ENCODE assay signal across 7 mouse cellular contexts in the genomic region with DNA sequence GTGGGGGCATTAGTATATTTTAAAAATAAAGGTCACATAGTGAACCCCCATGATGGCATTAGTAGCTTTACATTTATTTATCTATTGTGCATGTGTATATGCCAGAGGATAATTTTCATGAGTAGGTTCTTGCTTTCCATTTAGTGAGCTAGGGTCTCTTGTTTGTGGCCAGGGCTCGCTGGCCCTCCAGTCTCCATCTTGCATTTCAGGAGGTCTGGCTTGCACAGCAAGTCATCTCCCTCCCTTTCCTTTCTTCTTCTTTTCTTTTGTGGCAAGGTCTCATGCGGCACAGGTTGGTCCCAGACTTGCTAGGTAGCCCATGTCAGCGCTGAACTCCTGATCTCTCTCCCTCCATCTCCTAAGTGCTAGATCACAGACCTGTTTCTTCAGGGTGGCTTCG. TPM values are rescaled to one million over a fixed set of nuclear protein-coding genes. Genes with fewer than 3 reads are reported as not detected.
DNase-seq lines count a peak whose midpoint lies in the region; ATAC-seq lines count a peak whose summit lies in the region.

No protein-coding gene starts in this region.

- no peaks in the 10 kb centered on the region for H3K27me3 ChIP-seq in intestine, embryonic 15.5 days (replicated peaks)
- no peaks in the 10 kb centered on the region for H3K27me3 ChIP-seq in neural tube, embryonic 15.5 days (replicated peaks)

- peaks cover 7% of the 10 kb centered on the region; the same call in 1 of the 2 replicates for H3K4me1 ChIP-seq in intestine, embryonic 15.5 days (replicated peaks)
- peaks cover 13% of the 10 kb centered on the region for H3K4me1 ChIP-seq in neural tube, embryonic 15.5 days

- no peak overlapping the region; the same call in 1 of the 2 replicates for H3K9ac ChIP-seq in intestine, embryonic 15.5 days
- 0 out of 2 replicates have a peak overlapping the region, but pooled peaks have one; percentile 30 for H3K9ac ChIP-seq in neural tube, embryonic 15.5 days (replicated peaks)

- DNase-seq in retina, postnatal 1 day, result peak; percentile 10
- no peak for DNase-seq in retina, embryonic 14.5 days (ENCODE audit: low spot score)
- peak; percentile 28 for DNase-seq in embryo, embryonic 9.5 days (ENCODE audit: extremely low spot score)
- DNase-seq in layer of hippocampus, postnatal 14 days (ENCODE audit: low spot score in 2 of 2), result no peak

- H3K36me3 ChIP-seq in intestine, embryonic 15.5 days, result no peaks in the 10 kb centered on the region
- H3K36me3 ChIP-seq in neural tube, embryonic 15.5 days, result no peaks in the 10 kb centered on the region

- ATAC-seq in intestine, embryonic 15.5 days, result no peak
- ATAC-seq in neural tube, embryonic 15.5 days (ENCODE audit: low FRiP score), result no peak
- ATAC-seq in activated CD4-positive, CD25-positive, alpha-beta regulatory T cell, adult 4 months, result no peak

- peak overlapping the region; percentile 98; the same call in 1 of the 2 replicates for H3K4me3 ChIP-seq in intestine, embryonic 15.5 days (replicated peaks)
- peak overlapping the region; percentile 98 for H3K4me3 ChIP-seq in neural tube, embryonic 15.5 days (replicated peaks)

- peak overlapping the region; percentile 53 for H3K4me2 ChIP-seq in intestine, embryonic 15.5 days (replicated peaks)
- H3K4me2 ChIP-seq in neural tube, embryonic 15.5 days, result peak overlapping the region; percentile 63

- no peaks in the 10 kb centered on the region for H3K9me3 ChIP-seq in intestine, embryonic 15.5 days
- H3K9me3 ChIP-seq in neural tube, embryonic 15.5 days (replicated peaks), result no peaks in the 10 kb centered on the region

- WGBS in intestine, embryonic 15.5 days, result 23% methylated on average over 4 of the region's 4 CpGs
- 26% methylated on average over 4 of the region's 4 CpGs for WGBS in neural tube, embryonic 15.5 days

- H3K27ac ChIP-seq in intestine, embryonic 15.5 days, result no peak overlapping the region
- peak overlapping the region; percentile 56 for H3K27ac ChIP-seq in neural tube, embryonic 15.5 days (replicated peaks)

RNA-seq across cellular contexts. Expression of a gene that starts 1.0 kb away (rescaled TPM):
- polyA plus RNA-seq in intestine, embryonic 15.5 days (2015; fragmentation: Nextera tagmentation; extraction: Ambion mirVana), result 5.2 and 6.1 TPM in 2 replicates
- 6.3 TPM in 2 replicates for polyA plus RNA-seq in neural tube, embryonic 15.5 days (2015; fragmentation: Nextera tagmentation; extraction: Ambion mirVana)
- 10 to 100 TPM; 20.2 to 23.9 TPM for total RNA-seq in layer of hippocampus, postnatal 14 days (2021)
- 1 to 10 TPM; 6.1 to 6.8 TPM for polyA plus RNA-seq in activated CD4-positive, CD25-positive, alpha-beta regulatory T cell, adult 4 months (2017; shearing (Covaris generic))

Comparison
In these comparisons a context has a peak if more than half of its experiments do, and no peak if none do; other contexts are left out.
1. DNase-seq: peak in retina, postnatal 1 day (single experiment) and embryo, embryonic 9.5 days (single experiment); none in retina, embryonic 14.5 days (single experiment) and layer of hippocampus, postnatal 14 days (0 of 2).